Mouse (Mus musculus): ENCODE measurements at regions not wholly inside any gene's neighbourhood (a gene's known extent, or its start where the extent isn't known, plus 50 kb on each side); places are given as distances from the start of the nearest gene placed in this dataset.

DNA sequence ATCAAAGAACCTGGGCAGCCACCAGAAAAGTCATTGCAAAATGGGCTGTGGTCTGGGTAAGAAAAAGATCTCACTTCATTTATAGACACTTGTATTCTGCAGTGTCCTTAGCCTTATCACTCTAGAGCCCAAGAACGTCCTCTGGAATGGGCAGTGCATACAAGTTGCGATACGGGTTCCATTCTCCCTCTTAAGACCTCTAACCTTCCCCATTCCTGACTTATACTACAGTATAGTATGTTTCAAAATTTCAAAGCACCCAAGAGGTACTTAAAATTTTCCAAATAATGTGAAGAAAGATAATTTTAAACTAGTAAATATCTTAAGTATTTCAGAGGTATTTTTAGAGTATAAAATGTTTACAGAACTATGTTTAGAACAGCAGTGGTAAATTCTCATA is 276.8 kb upstream of the Actbl2 start:
- H3K4me1 ChIP-seq (replicated peaks; ENCODE audit: control insufficient read depth, insufficient read depth, low read length): no peaks in the 10 kb centered on the region
- no peak for DNase-seq (ENCODE audit: low spot score)
- ATAC-seq (replicated peaks; ENCODE audit: low FRiP score, low TSS enrichment, low read depth): no peak
- H3K27me3 ChIP-seq (replicated peaks; ENCODE audit: control insufficient read depth, insufficient read depth, low read length): no peaks in the 10 kb centered on the region
- no peak overlapping the region for H3K9ac ChIP-seq (ENCODE audit: low read length)
- H3K9me3 ChIP-seq (ENCODE audit: control insufficient read depth, low read length): no peaks in the 10 kb centered on the region
- no peaks in the 10 kb centered on the region for H3K36me3 ChIP-seq (ENCODE audit: control insufficient read depth, insufficient read depth, low read length)
- H3K27ac ChIP-seq (ENCODE audit: low read depth): no peak overlapping the region
- WGBS: 76% methylated on average over 3 of the region's 3 CpGs
- H3K4me2 ChIP-seq (ENCODE audit: low read length): no peak overlapping the region
- H3K4me3 ChIP-seq (ENCODE audit: low read depth, low read length): no peak overlapping the region

GRCm38 (mm10) chr13:110990677-110991076 is 264.1 kb upstream of the Actbl2 start:
- Histone ChIP-seq H3K36me3 (ENCODE audit: control insufficient read depth, insufficient read depth, low read length) (no peaks in the 10 kb centered on the region), H3K27ac (ENCODE audit: low read depth) (no peak overlapping the region), H3K4me1 (replicated peaks; ENCODE audit: control insufficient read depth, insufficient read depth, low read length) (no peaks in the 10 kb centered on the region), H3K9ac (ENCODE audit: low read length) (no peak overlapping the region), H3K4me3 (ENCODE audit: low read depth, low read length) (no peak overlapping the region), H3K27me3 (replicated peaks; ENCODE audit: control insufficient read depth, insufficient read depth, low read length) (no peaks in the 10 kb centered on the region), H3K4me2 (ENCODE audit: low read length) (no peak overlapping the region), H3K9me3 (ENCODE audit: control insufficient read depth, low read length) (no peaks in the 10 kb centered on the region)
- ATAC-seq (replicated peaks; ENCODE audit: low FRiP score, low TSS enrichment, low read depth): no peak
- DNase-seq (ENCODE audit: low spot score): no peak
- WGBS: 94% methylated on average over 2 of the region's 2 CpGs

DNA sequence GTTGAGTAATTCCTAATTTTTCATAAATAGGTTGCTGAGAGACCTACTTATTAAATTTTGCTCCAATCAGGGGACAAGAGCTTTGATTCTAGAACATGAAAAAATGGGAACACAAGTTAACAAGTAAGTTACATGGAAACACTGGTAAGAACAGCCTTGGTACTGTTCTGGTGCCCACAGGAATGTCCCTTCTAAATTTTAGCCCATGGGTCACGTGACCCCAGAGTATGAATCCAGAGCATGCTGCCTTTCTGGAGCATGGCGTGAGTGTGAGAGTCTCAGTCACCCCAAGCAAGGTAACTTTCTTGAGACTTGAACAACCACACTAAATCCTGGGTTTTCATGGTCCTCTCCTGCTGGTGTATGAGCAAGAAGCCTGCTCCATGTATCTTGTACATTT is 263.7 kb upstream of the Actbl2 start:
- H3K27ac ChIP-seq (ENCODE audit: low read depth): no peak overlapping the region
- 94% methylated on average over 2 of the region's 2 CpGs for WGBS
- no peak for ATAC-seq (replicated peaks; ENCODE audit: low FRiP score, low TSS enrichment, low read depth)

GRCm38 (mm10) chr13:110994596-110994995 is 260.2 kb upstream of the Actbl2 start:
- Histone ChIP-seq H3K27me3 (replicated peaks; ENCODE audit: control insufficient read depth, insufficient read depth, low read length) (no peaks in the 10 kb centered on the region), H3K4me2 (ENCODE audit: low read length) (no peak overlapping the region), H3K9me3 (ENCODE audit: control insufficient read depth, low read length) (no peaks in the 10 kb centered on the region), H3K4me1 (replicated peaks; ENCODE audit: control insufficient read depth, insufficient read depth, low read length) (no peaks in the 10 kb centered on the region), H3K4me3 (ENCODE audit: low read depth, low read length) (no peak overlapping the region), H3K27ac (ENCODE audit: low read depth) (no peak overlapping the region), H3K36me3 (ENCODE audit: control insufficient read depth, insufficient read depth, low read length) (no peaks in the 10 kb centered on the region), H3K9ac (ENCODE audit: low read length) (no peak overlapping the region)
- ATAC-seq (replicated peaks; ENCODE audit: low FRiP score, low TSS enrichment, low read depth) (no peak), DNase-seq (ENCODE audit: low spot score) (no peak)
- 86% methylated on average over 3 of the region's 3 CpGs for WGBS

More for the DNA sequence above, 263.7 kb upstream of the Actbl2 start:
- H3K4me3 ChIP-seq (ENCODE audit: low read depth, low read length): no peak overlapping the region
- H3K9me3 ChIP-seq (ENCODE audit: control insufficient read depth, low read length): no peaks in the 10 kb centered on the region
- no peaks in the 10 kb centered on the region for H3K36me3 ChIP-seq (ENCODE audit: control insufficient read depth, insufficient read depth, low read length)
- H3K9ac ChIP-seq (ENCODE audit: low read length): no peak overlapping the region
- H3K4me1 ChIP-seq (replicated peaks; ENCODE audit: control insufficient read depth, insufficient read depth, low read length): no peaks in the 10 kb centered on the region
- H3K27me3 ChIP-seq (replicated peaks; ENCODE audit: control insufficient read depth, insufficient read depth, low read length): no peaks in the 10 kb centered on the region
- H3K4me2 ChIP-seq (ENCODE audit: low read length): no peak overlapping the region
- no peak for DNase-seq (ENCODE audit: low spot score)

GRCm38 (mm10) chr13:111002670-111003069 is 252.1 kb upstream of the Actbl2 start:
- ATAC-seq (replicated peaks; ENCODE audit: low FRiP score, low TSS enrichment, low read depth): no peak
- 73% methylated on average over 4 of the region's 4 CpGs for WGBS
- no peak overlapping the region for H3K4me2 ChIP-seq (ENCODE audit: low read length)
- H3K27ac ChIP-seq (ENCODE audit: low read depth): no peak overlapping the region
- no peaks in the 10 kb centered on the region for H3K9me3 ChIP-seq (ENCODE audit: control insufficient read depth, low read length)
- no peak overlapping the region for H3K4me3 ChIP-seq (ENCODE audit: low read depth, low read length)
- H3K4me1 ChIP-seq (replicated peaks; ENCODE audit: control insufficient read depth, insufficient read depth, low read length): no peaks in the 10 kb centered on the region
- H3K9ac ChIP-seq (ENCODE audit: low read length): no peak overlapping the region
- no peaks in the 10 kb centered on the region for H3K27me3 ChIP-seq (replicated peaks; ENCODE audit: control insufficient read depth, insufficient read depth, low read length)
- no peaks in the 10 kb centered on the region for H3K36me3 ChIP-seq (ENCODE audit: control insufficient read depth, insufficient read depth, low read length)
- no peak for DNase-seq (ENCODE audit: low spot score)

DNA sequence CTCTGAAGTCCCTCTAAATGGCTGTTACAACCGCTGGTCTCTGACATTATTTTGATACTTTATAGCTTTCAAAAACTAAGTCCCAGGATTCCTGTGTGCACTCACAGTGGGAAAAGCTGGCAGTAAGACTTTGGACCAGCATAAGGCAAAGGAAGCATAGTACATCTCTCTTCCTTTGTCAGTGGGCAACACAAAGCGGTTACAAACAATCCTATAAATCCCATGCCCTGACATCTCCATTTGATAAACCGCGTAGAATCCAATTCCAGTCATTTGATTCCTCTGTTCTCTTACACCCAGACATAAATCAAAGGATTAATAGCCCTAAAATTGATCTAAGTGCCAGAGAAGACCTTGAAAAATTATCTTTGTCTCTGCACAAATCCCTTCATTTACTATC is 240.7 kb upstream of the Actbl2 start:
- no peak overlapping the region for H3K9ac ChIP-seq (ENCODE audit: low read length)
- ATAC-seq (replicated peaks; ENCODE audit: low FRiP score, low TSS enrichment, low read depth): no peak
- H3K27ac ChIP-seq (ENCODE audit: low read depth): no peak overlapping the region
- H3K27me3 ChIP-seq (replicated peaks; ENCODE audit: control insufficient read depth, insufficient read depth, low read length): no peaks in the 10 kb centered on the region
- H3K9me3 ChIP-seq (ENCODE audit: control insufficient read depth, low read length): no peaks in the 10 kb centered on the region
- no peak overlapping the region for H3K4me3 ChIP-seq (ENCODE audit: low read depth, low read length)
- H3K36me3 ChIP-seq (ENCODE audit: control insufficient read depth, insufficient read depth, low read length): no peaks in the 10 kb centered on the region
- H3K4me1 ChIP-seq (replicated peaks; ENCODE audit: control insufficient read depth, insufficient read depth, low read length): no peaks in the 10 kb centered on the region
- no peak overlapping the region for H3K4me2 ChIP-seq (ENCODE audit: low read length)
- no peak for DNase-seq (ENCODE audit: low spot score)
- 71% methylated on average over 4 of the region's 4 CpGs for WGBS

DNA sequence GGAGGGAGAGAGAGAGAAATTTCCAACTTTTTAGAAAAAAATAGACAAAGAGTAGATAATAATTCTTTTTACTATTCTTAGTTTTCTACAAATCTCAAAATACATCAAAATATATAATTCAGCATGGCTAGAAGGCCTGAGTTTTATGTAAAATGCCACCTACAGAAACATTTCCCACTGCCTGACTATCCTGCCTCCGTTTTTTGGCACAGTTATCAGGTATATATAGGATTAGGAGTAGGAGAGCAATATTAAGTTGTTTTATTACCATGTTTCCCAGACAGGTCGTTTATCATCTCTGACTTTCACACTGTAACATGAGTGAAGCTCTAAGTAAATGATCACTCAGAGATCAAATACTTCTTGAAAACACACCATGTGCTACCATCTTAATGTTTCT is 224.7 kb upstream of the Actbl2 start:
- WGBS: 59% methylated on average over 2 of the region's 2 CpGs
- Histone ChIP-seq H3K36me3 (ENCODE audit: control insufficient read depth, insufficient read depth, low read length) (no peaks in the 10 kb centered on the region), H3K4me3 (ENCODE audit: low read depth, low read length) (no peak overlapping the region), H3K27ac (ENCODE audit: low read depth) (no peak overlapping the region), H3K27me3 (replicated peaks; ENCODE audit: control insufficient read depth, insufficient read depth, low read length) (no peaks in the 10 kb centered on the region), H3K9ac (ENCODE audit: low read length) (no peak overlapping the region), H3K4me2 (ENCODE audit: low read length) (no peak overlapping the region), H3K9me3 (ENCODE audit: control insufficient read depth, low read length) (no peaks in the 10 kb centered on the region), H3K4me1 (replicated peaks; ENCODE audit: control insufficient read depth, insufficient read depth, low read length) (no peaks in the 10 kb centered on the region)
- DNase-seq (ENCODE audit: low spot score) (no peak), ATAC-seq (replicated peaks; ENCODE audit: low FRiP score, low TSS enrichment, low read depth) (no peak)

- no peaks in the 10 kb centered on the region for H3K27me3 ChIP-seq (replicated peaks; ENCODE audit: control insufficient read depth, insufficient read depth, low read length)
- ATAC-seq (replicated peaks; ENCODE audit: low FRiP score, low TSS enrichment, low read depth): no peak
- DNase-seq (ENCODE audit: low spot score): no peak
- no peak overlapping the region for H3K27ac ChIP-seq (ENCODE audit: low read depth)
- no peaks in the 10 kb centered on the region for H3K4me1 ChIP-seq (replicated peaks; ENCODE audit: control insufficient read depth, insufficient read depth, low read length)
- 51% methylated on average over 1 of the region's 1 CpGs for WGBS
- H3K9ac ChIP-seq (ENCODE audit: low read length): no peak overlapping the region
- H3K36me3 ChIP-seq (ENCODE audit: control insufficient read depth, insufficient read depth, low read length): no peaks in the 10 kb centered on the region
- H3K4me3 ChIP-seq (ENCODE audit: low read depth, low read length): no peak overlapping the region
- no peaks in the 10 kb centered on the region for H3K9me3 ChIP-seq (ENCODE audit: control insufficient read depth, low read length)
- H3K4me2 ChIP-seq (ENCODE audit: low read length): no peak overlapping the region
Measured at GRCm38 (mm10) chr13:111031633-111032032, 223.2 kb upstream of the Actbl2 start.

DNA sequence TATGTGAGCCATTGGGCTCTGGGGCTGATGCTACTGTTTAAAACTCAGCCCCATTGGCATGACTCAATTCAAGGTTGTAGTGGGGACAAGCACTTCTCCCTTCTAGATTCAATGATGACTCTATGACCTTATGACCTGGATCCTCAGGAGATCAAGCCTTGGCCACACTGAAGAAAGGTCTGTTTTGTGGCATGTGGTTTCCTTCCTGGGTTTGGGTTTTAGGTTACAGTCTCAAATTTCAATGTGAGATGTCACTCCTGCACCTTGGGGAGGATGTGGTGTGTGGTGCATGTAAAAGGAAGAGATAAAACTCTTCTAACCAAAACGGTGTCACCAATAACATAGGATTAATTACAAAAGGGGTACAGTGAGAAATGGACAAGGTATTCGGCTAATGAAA is 211.2 kb upstream of the Actbl2 start:
- H3K4me3 ChIP-seq (ENCODE audit: low read depth, low read length): no peak overlapping the region
- H3K4me2 ChIP-seq (ENCODE audit: low read length): no peak overlapping the region
- no peaks in the 10 kb centered on the region for H3K27me3 ChIP-seq (replicated peaks; ENCODE audit: control insufficient read depth, insufficient read depth, low read length)
- no peak overlapping the region for H3K9ac ChIP-seq (ENCODE audit: low read length)
- no peak for ATAC-seq (replicated peaks; ENCODE audit: low FRiP score, low TSS enrichment, low read depth)
- no peaks in the 10 kb centered on the region for H3K9me3 ChIP-seq (ENCODE audit: control insufficient read depth, low read length)
- no peak overlapping the region for H3K27ac ChIP-seq (ENCODE audit: low read depth)
- peaks cover 3% of the 10 kb centered on the region; the same call in 1 of the 2 replicates for H3K4me1 ChIP-seq (replicated peaks; ENCODE audit: control insufficient read depth, insufficient read depth, low read length)
- no peak for DNase-seq (ENCODE audit: low spot score)
- H3K36me3 ChIP-seq (ENCODE audit: control insufficient read depth, insufficient read depth, low read length): no peaks in the 10 kb centered on the region
- WGBS: 30% methylated on average over 2 of the region's 2 CpGs
